Mouse (Mus musculus) MEL (cell line): ENCODE measurements at regions not wholly inside any gene's neighbourhood (a gene's known extent, or its start where the extent isn't known, plus 50 kb on each side); places are given as distances from the start of the nearest gene placed in this dataset.

Source experiments
- DNase-seq: peaks from one replicate; pipeline ENCODE4 v3.0.0; 2011; ENCODE audit warnings: low read depth, low spot score
- H3K27ac ChIP-seq: 2 replicates; pipeline ENCODE4 v1.5.1; 2012; ENCODE audit warnings: low read depth, mild to moderate bottlenecking, control low read depth, low read length, moderate library complexity; ENCODE audit not compliant: control insufficient read depth
- H3K27me3 ChIP-seq, 2 experiments: fragments of 150-350 bp in 1 of 2; sonication (generic) in 1 of 2; 2 replicates each; pipeline ENCODE4 v1.6.1; 2012; ENCODE audit warnings: low read length in 2 of 2, mild to moderate bottlenecking in 2 of 2, improper control_type of control experiment in 1 of 2, moderate library complexity in 1 of 2; ENCODE audit not compliant: insufficient read depth in 2 of 2, control insufficient read depth in 1 of 2
- H3K36me3 ChIP-seq, 2 experiments: 2 replicates each; pipeline ENCODE4 v1.6.1; 2012 to 2014; ENCODE audit warnings: low read length in 2 of 2, improper control_type of control experiment in 1 of 2, inconsistent platforms in 1 of 2, mild to moderate bottlenecking in 1 of 2; ENCODE audit not compliant: insufficient read depth in 2 of 2, control insufficient read depth in 1 of 2
- H3K4me1 ChIP-seq, 2 experiments: fragments of 150-350 bp in 1 of 2; sonication (generic) in 1 of 2; 2 replicates each; pipeline ENCODE4 v1.6.1; 2012; ENCODE audit warnings: low read length in 2 of 2, improper control_type of control experiment in 1 of 2, mild to moderate bottlenecking in 1 of 2; ENCODE audit not compliant: insufficient read depth in 2 of 2, control insufficient read depth in 1 of 2
- H3K4me3 ChIP-seq, 2 experiments: fragments of 150-350 bp in 1 of 2; sonication (generic) in 1 of 2; 2 replicates each; pipeline ENCODE4 v1.5.1; 2012; ENCODE audit warnings: low read depth in 2 of 2, low read length in 2 of 2, mild to moderate bottlenecking in 2 of 2, moderate library complexity in 2 of 2, control low read depth in 1 of 2, improper control_type of control experiment in 1 of 2; ENCODE audit not compliant: control insufficient read depth in 1 of 2, insufficient read depth in 1 of 2
- H3K79me2 ChIP-seq: 2 replicates; pipeline ENCODE4 v1.6.1; 2012; ENCODE audit warnings: mild to moderate bottlenecking, low read length, moderate library complexity; ENCODE audit not compliant: control insufficient read depth, poor library complexity, insufficient read depth
- H3K9ac ChIP-seq: 2 replicates; pipeline ENCODE4 v1.6.1; 2012; ENCODE audit warnings: low read depth, mild to moderate bottlenecking, control low read depth, low read length, moderate library complexity; ENCODE audit not compliant: control insufficient read depth, poor library complexity, severe bottlenecking
- H3K9me3 ChIP-seq: fragments of 150-350 bp; sonication (generic); replicated peaks from 2 replicates; pipeline ENCODE4 v1.6.1; 2012; ENCODE audit warnings: mild to moderate bottlenecking, low read length, improper control_type of control experiment, moderate library complexity; ENCODE audit not compliant: insufficient read depth
- CHD1 ChIP-seq: IDR thresholded peaks from 2 replicates; pipeline ENCODE4 v1.6.1; 2012; ENCODE audit warnings: low read depth, mild to moderate bottlenecking, inconsistent platforms, low read length, improper control_type of control experiment
- CTCF ChIP-seq, 3 experiments: IDR thresholded peaks in 2 of 3; conservative IDR thresholded peaks in 1 of 3; 2 replicates each; pipeline ENCODE4 v1.5.1; 2011 to 2012; ENCODE audit warnings: low read length in 3 of 3, low read depth in 2 of 3, mild to moderate bottlenecking in 2 of 3, improper control_type of control experiment in 1 of 3, inconsistent platforms in 1 of 3, mixed read lengths in 1 of 3, moderate library complexity in 1 of 3; ENCODE audit not compliant: control insufficient read depth in 1 of 3, insufficient read depth in 1 of 3, poor library complexity in 1 of 3, severe bottlenecking in 1 of 3
- EP300 ChIP-seq, 2 experiments: IDR thresholded peaks; 2 replicates each; pipeline ENCODE4 v1.6.1; 2011; ENCODE audit warnings: improper control_type of control experiment in 2 of 2, low read length in 2 of 2, low read depth in 1 of 2, mild to moderate bottlenecking in 1 of 2
- ETS1 ChIP-seq: IDR thresholded peaks from 2 replicates; pipeline ENCODE4 v1.6.1; 2012; ENCODE audit warnings: low read depth, mild to moderate bottlenecking, inconsistent platforms, low read length, improper control_type of control experiment, moderate library complexity
- GABPA ChIP-seq: IDR thresholded peaks from 2 replicates; pipeline ENCODE4 v1.6.1; 2012; ENCODE audit warnings: low read depth, mild to moderate bottlenecking, inconsistent platforms, low read length, improper control_type of control experiment, moderate library complexity
- GATA1 ChIP-seq: IDR thresholded peaks from 2 replicates; pipeline ENCODE4 v1.6.1; 2011; ENCODE audit warnings: low read depth, low read length, improper control_type of control experiment
- HCFC1 ChIP-seq: IDR thresholded peaks from 2 replicates; pipeline ENCODE4 v1.6.1; 2012; ENCODE audit warnings: low read depth, mild to moderate bottlenecking, inconsistent platforms, low read length, improper control_type of control experiment, moderate library complexity
- KAT2A ChIP-seq: conservative IDR thresholded peaks from 2 replicates; pipeline ENCODE4 v1.6.1; 2012; ENCODE audit warnings: low read depth, low read length, improper control_type of control experiment, inconsistent platforms
- MAFK ChIP-seq: IDR thresholded peaks from 2 replicates; pipeline ENCODE4 v1.6.1; 2011; ENCODE audit warnings: low read depth, mild to moderate bottlenecking, low read length, improper control_type of control experiment, borderline replicate concordance
- MXI1 ChIP-seq: IDR thresholded peaks from 2 replicates; pipeline ENCODE4 v1.6.1; 2011; ENCODE audit warnings: mild to moderate bottlenecking, low read depth, low read length, improper control_type of control experiment
- MYB ChIP-seq: IDR thresholded peaks from 2 replicates; pipeline ENCODE4 v1.6.1; 2011; ENCODE audit warnings: mild to moderate bottlenecking, low read depth, low read length, improper control_type of control experiment
- NRF1 ChIP-seq: IDR thresholded peaks from 2 replicates; pipeline ENCODE4 v1.6.1; 2014; ENCODE audit warnings: low read depth, mild to moderate bottlenecking, inconsistent platforms, low read length, improper control_type of control experiment, moderate library complexity; ENCODE audit not compliant: poor library complexity, insufficient read depth, severe bottlenecking
- POLR2A ChIP-seq, 2 experiments: IDR thresholded peaks; 2 replicates each; pipeline ENCODE4 v1.6.1; 2011 to 2012; ENCODE audit warnings: low read length in 2 of 2, mild to moderate bottlenecking in 2 of 2, control low read depth in 1 of 2, improper control_type of control experiment in 1 of 2, low read depth in 1 of 2, moderate library complexity in 1 of 2; ENCODE audit not compliant: control insufficient read depth in 1 of 2, insufficient read depth in 1 of 2, poor library complexity in 1 of 2
- POLR2AphosphoS2 ChIP-seq: IDR thresholded peaks from 2 replicates; pipeline ENCODE4 v1.6.1; 2011; ENCODE audit warnings: low read length, improper control_type of control experiment
- SMC3 ChIP-seq: IDR thresholded peaks from 2 replicates; pipeline ENCODE4 v1.6.1; 2011; ENCODE audit warnings: low read depth, low read length, improper control_type of control experiment
- USF2 ChIP-seq, 2 experiments: IDR thresholded peaks; 2 replicates each; pipeline ENCODE4 v1.6.1; 2011 to 2012; ENCODE audit warnings: improper control_type of control experiment in 2 of 2, low read length in 2 of 2, borderline replicate concordance in 1 of 2, inconsistent platforms in 1 of 2, low read depth in 1 of 2, mild to moderate bottlenecking in 1 of 2; ENCODE audit not compliant: insufficient read depth in 1 of 2
- ZC3H11A ChIP-seq: IDR thresholded peaks from 2 replicates; pipeline ENCODE4 v1.6.1; 2012; ENCODE audit warnings: low read depth, mild to moderate bottlenecking, inconsistent platforms, low read length, improper control_type of control experiment

- no peaks in the 10 kb centered on the region for H3K27me3 ChIP-seq
- TF ChIP-seq MXI1, result no peak
- TF ChIP-seq MYB, result no peak
- TF ChIP-seq ZC3H11A, result no peak
- TF ChIP-seq EP300 (IDR thresholded peaks at IDR 0.05; ENCODE audit: low read depth in 1 of 2, low read length in 2 of 2), result no peak
- TF ChIP-seq CTCF (IDR thresholded peaks at IDR 0.05 in 2 of 3, conservative IDR thresholded peaks at IDR 0.05 in 1 of 3; ENCODE audit: control insufficient read depth in 1 of 3, insufficient read depth in 1 of 3, low read depth in 2 of 3, low read length in 3 of 3, poor library complexity in 1 of 3, severe bottlenecking in 1 of 3), result no peak
- TF ChIP-seq GATA1, result no peak
- TF ChIP-seq CHD1, result no peak
- TF ChIP-seq USF2 (IDR thresholded peaks at IDR 0.05; ENCODE audit: borderline replicate concordance in 1 of 2, insufficient read depth in 1 of 2, low read depth in 1 of 2, low read length in 2 of 2), result no peak
- no peak for TF ChIP-seq POLR2A (IDR thresholded peaks at IDR 0.05; ENCODE audit: control insufficient read depth in 1 of 2, insufficient read depth in 1 of 2, low read depth in 1 of 2, low read length in 2 of 2, poor library complexity in 1 of 2)
- no peak for TF ChIP-seq NRF1
- no peak for TF ChIP-seq SMC3
- TF ChIP-seq ETS1, result no peak
- no peak for TF ChIP-seq GABPA
- no peak for TF ChIP-seq MAFK
- TF ChIP-seq KAT2A, result no peak
- H3K27ac ChIP-seq, result no peak overlapping the region
- H3K9ac ChIP-seq, result no peak overlapping the region
- no peak for DNase-seq
- no peaks in the 10 kb centered on the region for H3K9me3 ChIP-seq
- H3K79me2 ChIP-seq, result no peaks in the 10 kb centered on the region
- H3K36me3 ChIP-seq, result no peaks in the 10 kb centered on the region
- H3K4me3 ChIP-seq, result no peak overlapping the region
- no peaks in the 10 kb centered on the region for H3K4me1 ChIP-seq
These were observed 288.0 kb downstream of the Usp25 start for GRCm38 (mm10) chr16:77301270-77302171.

GRCm38 (mm10) chr16:77300572-77301213, 287.2 kb downstream of the Usp25 start:
- Histone ChIP-seq H3K27me3 (no peaks in the 10 kb centered on the region), H3K9ac (no peak overlapping the region), H3K27ac (no peak overlapping the region), H3K4me1 (no peaks in the 10 kb centered on the region), H3K4me3 (no peak overlapping the region), H3K36me3 (no peaks in the 10 kb centered on the region), H3K9me3 (no peaks in the 10 kb centered on the region), H3K79me2 (no peaks in the 10 kb centered on the region)
- no peak for DNase-seq
- TF ChIP-seq CHD1 (no peak), MYB (no peak), HCFC1 (no peak), POLR2AphosphoS2 (no peak)
